Mouse (Mus musculus): ENCODE measurements around the gene Fgb.

Gene Fgb

GRCm38 (mm10) chr3:83049680-83050079, at the start of gene Fgb:
TSS of gene Fgb (minus strand) at chr3:83049863.
- DNase-seq (ENCODE audit: low spot score), result no peak

DNA sequence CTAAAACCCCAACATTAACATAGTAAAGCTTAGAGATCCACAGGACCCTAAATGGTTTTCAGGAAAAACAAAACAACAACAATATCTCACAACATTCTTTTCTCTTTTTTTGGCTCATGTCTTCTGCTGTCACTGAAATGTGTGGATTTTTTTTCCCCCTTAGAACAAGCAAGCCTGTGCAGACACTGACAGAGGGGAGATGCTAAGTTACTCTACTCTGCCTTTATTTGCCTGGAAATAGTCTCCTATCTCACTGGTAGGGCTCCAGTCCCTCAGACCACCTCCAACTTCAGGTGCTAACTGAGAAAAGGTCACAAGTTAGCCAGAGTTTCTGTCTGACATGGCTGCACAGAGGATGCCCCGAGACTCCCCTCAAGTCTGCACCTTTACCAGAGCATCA, 49.5 kb upstream of the Fgb start:
- DNase-seq (ENCODE audit: low spot score), result no peak

DNA sequence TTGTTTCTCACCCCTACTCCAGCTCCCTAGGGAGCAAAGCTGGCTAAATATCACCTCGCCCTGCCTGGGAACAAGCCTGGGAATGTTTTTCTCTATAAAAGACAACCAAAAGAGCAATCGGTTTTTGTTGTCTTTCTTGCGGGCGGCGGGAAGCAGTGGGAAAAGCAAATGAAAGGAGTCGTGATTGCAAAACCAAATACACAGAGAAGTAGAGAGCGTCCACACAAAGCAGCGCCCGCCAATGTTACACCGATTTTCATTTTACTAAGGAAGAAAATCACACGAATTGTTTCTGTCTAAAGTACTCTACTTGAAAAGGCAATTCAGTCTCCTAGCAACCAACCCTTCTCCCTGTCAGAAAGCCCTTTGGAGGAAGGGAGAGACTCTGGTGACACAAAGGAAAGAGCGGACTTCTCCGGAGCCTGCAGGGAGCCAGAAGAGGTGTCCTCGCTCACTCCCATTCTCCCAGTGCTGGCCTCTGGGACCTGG, 48.9 kb upstream of the Fgb start:
- no peak for DNase-seq (ENCODE audit: low spot score)

DNA sequence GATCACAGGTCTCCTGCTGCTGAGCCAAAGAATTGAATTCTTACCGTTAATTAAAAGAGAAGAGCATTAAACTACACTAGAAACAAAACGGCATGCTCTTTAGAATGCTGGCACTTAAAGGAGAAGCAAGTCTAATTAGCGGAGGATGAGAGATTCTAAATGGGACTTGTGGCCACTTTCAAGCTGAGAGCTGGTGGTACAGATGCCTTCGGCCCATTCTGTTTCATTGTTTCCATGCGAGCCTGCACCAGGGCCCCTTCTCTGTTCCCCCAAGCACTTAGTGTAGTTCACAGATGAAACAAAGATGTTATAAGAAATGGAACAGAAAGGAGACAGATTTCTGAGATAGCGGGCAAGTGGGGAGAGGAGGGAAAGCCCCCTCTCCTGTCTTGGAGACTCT, 47.9 kb upstream of the Fgb start:
- DNase-seq (ENCODE audit: low spot score), result no peak

GRCm38 (mm10) chr3:83080567-83081055, 30.9 kb upstream of the Fgb start:
- DNase-seq (ENCODE audit: low spot score), result peak; percentile 69

- DNase-seq (ENCODE audit: low spot score), result no peak
Measured at GRCm38 (mm10) chr3:83076563-83076962, 26.9 kb upstream of the Fgb start.

DNA sequence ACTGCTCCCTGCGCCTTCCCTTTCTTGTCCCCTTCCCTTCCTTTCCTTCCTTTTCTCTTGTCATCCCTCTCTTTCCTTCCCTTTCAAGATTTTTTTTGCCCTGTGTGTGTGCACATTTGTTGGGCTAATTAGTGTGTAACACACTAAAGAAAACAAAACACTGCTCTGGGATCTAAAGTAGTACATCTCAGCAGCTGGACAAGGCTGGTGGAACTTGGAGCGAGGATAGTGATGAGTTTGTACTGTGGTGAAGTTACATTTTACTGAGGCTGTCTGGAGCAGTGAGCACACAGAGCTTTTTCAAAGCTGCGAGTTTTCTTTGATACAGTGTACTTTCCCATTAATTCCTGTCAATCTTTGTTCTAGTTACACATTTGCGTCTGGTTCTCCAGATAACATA, 20.6 kb upstream of the Fgb start:
- DNase-seq (ENCODE audit: low spot score), result no peak

DNA sequence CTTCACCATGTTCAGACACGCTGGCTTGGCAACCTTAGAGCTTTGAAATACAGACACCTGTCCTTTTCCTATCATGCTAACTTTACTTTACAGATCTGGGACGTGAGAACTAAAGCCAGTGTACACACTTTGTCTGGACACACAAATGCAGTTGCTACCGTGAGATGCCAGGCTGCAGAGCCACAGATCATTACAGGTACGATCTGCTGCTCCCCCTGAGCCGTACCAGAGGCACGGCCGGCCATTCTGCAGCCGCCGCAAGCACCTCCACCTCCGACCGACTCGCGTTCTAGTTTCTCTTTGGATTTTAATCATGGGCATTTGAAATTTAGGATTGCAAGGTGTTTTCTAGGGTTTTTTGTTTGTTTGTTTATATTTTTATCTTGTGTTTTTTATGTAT, 19.2 kb upstream of the Fgb start:
- DNase-seq (ENCODE audit: low spot score), result no peak

DNA sequence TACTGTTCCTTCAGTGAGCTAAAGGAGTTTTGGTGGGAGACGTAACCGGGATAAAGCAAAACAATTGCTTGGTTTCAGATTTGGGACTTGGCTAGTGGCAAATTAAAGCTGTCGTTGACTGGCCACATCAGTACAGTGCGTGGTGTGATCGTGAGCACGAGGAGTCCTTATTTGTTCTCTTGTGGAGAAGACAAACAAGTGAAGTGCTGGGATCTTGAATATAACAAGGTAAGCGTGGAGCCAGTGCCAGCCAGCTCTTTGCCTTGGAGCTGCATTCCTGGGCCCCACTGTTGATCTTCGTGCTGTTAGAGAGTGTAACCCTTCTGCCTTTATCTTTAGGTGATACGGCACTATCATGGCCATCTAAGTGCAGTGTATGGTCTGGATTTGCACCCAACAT, 18.3 kb upstream of the Fgb start:
- no peak for DNase-seq (ENCODE audit: low spot score)

GRCm38 (mm10) chr3:83057046-83057445, 7.4 kb upstream of the Fgb start:
- DNase-seq (ENCODE audit: low spot score), result no peak

DNA sequence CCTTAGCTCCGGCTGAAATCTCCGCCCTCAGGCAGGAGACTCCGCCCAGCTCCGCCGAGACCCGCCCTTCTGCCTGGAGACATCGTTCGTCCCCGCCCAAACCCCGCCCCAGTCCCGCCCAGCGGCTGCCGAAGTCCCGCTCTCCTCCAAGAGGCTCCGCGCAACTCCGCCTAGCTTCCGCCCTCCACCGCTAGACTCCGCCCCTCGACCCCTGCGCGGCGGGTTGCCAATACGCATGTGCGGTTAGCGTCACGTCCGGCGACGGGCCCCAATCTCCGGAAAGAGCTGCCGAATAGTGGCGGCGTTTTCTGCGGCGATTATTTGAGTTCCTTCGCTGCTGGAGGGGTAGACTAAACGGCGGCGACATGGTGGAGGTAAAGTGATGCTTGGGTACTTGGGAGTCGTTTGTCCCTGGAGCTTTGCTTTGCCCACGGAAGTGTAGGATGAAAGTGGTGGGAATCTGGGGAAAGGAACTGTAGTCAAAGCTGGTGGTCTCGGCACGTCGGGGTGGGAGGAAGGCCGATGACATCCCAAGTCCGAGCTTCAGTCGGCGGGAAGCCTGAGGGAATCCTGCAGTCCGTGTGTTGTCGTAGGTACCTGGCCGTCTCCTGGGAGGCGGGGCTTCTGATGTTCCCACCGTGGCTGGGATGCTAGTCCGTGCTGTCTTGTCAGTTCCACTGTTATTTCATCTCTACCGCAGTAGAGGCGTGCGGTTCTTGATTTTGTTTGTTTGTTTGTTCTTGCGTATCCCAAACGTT, 5.8 kb upstream of the Fgb start, which contains the start of gene Plrg1:
Gene Plrg1, plus strand, starts transcription at position 242 of the 758 bp plus-strand sequence.
- DNase-seq (ENCODE audit: low spot score), result peak; percentile 99

DNA sequence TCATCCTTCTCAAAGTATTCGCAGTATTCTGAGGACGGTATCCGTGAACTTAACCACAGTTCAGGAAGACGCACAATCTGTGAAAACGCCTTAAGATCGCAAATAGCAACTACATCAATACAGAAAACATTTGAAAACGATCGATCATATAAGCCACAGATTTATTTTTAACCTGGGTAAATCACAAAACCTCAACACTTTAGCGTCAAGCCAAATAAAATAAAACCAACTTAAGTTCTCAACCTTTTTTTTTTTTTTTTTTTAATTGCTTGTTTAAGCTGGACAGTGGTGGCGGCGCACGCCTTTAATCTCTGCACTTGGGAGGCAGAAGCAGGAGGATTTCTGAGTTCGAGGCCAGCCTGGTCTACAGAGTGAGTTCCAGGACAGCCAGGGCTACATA, 5.1 kb upstream of the Fgb start:
- DNase-seq (ENCODE audit: low spot score), result no peak

DNA sequence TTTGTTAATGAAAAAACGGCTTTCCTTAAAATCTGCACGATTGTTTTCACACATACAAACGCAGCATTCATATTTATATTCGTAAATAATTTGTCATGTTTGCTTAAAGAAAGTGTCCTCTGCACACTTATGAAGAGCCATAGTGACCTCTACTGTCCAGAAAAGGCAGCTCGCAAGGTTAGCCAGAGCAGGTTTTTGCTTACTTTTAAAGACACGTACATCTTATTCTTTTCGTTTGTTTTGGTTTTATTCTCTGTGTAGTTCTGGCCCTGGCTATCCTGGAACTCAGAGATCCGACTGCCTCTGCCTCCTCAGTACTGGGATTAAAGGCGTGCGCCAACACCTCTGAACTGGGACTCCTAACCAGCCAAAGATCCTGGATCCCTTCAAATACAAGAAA, 4.1 kb upstream of the Fgb start:
- DNase-seq (ENCODE audit: low spot score), result peak; percentile 37

DNA sequence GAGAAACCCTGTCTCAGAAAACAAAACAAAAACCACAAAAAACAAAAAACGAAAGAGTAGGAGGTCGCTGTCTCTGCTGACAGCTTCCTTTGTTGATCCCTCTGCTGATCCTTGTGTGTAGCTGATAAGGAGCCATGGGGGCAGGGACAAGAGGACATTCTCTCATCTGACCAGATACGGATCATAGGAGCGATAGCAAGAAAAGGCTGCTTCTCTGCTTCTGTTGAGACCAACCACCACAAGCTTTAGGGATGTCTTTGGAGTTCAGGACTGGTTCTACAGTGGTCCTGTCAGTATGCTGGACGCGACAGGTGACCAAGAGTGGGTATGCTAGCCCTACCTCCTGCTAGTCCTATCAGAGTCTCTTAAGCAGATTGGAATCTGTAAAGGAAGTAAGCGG, 3.5 kb upstream of the Fgb start:
- no peak for DNase-seq (ENCODE audit: low spot score)

GRCm38 (mm10) chr3:83052102-83052501, 2.4 kb upstream of the Fgb start:
- DNase-seq (ENCODE audit: low spot score), result no peak

- no peak for DNase-seq (ENCODE audit: low spot score)
Measured at GRCm38 (mm10) chr3:83050661-83051060, 998 bp upstream of the Fgb start.

- DNase-seq (ENCODE audit: low spot score), result no peak
Measured at GRCm38 (mm10) chr3:83046649-83047048, 3.0 kb downstream of the Fgb start.

GRCm38 (mm10) chr3:83042451-83042850, 7.2 kb downstream of the Fgb start:
- no peak for DNase-seq (ENCODE audit: low spot score)

DNA sequence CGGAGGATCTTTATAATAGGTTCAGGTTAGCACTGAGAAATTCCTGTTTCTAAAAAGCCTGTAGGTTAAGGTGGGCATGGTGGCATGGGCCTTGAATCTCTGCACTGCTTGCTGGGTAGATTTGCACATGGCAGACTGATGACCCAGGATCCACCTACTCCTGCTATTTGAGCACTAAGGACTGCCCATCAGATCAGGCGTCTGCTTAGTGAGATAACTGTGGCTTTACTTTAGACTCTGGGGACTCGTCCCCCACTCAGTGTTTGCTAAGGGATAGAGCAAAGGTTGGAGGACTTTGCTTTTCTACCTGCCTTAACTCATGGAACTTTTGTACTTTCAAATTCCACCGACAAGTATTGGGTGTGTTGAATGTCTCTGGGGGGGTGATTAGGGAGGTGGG, 10.0 kb downstream of the Fgb start:
- DNase-seq (ENCODE audit: low spot score), result no peak

DNA sequence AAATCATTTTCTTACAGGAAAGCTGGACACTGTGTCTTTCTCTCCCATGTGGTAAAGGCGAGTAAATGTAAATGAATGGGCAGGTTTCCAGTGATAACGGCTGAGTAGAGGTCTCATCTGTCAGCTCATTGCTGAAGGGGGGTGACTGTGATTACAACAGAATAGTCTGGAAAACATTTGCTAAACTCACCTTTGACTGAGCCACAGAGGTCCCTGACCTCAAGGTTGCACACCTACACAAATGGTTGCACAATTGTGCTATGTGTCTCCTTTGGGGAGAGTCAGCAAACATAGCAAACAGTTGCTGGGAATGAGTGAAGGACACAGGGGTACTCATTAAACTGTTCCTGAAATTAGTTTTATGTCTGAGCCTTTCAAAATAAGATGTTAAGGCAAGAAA, 10.8 kb downstream of the Fgb start:
- no peak for DNase-seq (ENCODE audit: low spot score)

DNA sequence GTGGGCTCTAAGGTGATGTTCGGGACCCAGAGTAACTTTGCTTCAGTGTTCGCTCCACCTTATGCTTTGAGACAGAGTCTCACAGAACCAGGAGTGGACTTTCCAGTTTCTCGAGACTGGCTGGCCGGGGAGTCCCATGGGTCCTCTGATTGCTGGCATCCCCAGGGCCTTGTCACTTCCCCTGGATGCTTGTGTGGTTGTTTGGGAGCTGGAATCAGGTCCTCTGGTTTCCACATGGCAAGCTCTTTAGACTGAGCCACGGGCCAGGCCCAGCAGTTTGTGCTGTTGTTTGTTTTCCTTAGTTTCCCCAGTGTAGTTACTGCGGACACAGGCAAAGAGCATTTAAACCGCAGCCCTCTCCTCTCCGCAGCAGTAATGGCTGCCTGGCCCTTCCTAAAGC, 15.9 kb downstream of the Fgb start:
- DNase-seq (ENCODE audit: low spot score), result no peak

- no peak for DNase-seq (ENCODE audit: low spot score)
Measured at GRCm38 (mm10) chr3:83032746-83033308, 16.8 kb downstream of the Fgb start.

GRCm38 (mm10) chr3:83030331-83030730, 19.3 kb downstream of the Fgb start:
- DNase-seq (ENCODE audit: low spot score), result no peak
